Mouse (Mus musculus) embryo, embryonic 11 days (tissue): Measurements from ENCODE around the gene B3gnt4.
A peak's percentile ranks its signal among the peaks of the same experiment; 100 is the strongest.
"Not testable (repeated sequence)": the region's sequence is repeated elsewhere in the genome, so short reads cannot be mapped to it uniquely, and the experiment has no call there.

ENCODE experiments used
- DNase-seq: peaks from one replicate; pipeline ENCODE4 v3.0.0-alpha.2; 2015

B3gnt4 gene

DNA sequence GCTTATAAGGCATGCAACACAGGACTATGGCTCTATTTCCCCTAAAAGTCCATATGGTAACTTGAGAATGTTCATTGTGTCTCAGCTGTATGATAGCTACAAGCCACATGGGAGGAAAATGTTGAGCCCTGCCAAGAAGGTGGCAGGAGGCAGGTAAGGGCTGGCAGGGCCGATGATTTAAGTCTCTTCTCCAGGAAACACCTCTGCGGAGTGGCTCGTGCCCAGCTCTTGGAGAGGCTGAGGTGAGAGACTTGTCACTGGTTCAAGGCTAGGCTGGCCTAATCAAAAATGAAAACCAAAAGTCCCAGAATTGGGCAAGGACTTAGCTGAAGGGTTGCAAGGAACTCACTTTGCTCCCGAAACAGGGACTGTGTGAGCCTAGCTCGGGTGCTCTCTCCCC lies at the start of gene B3gnt4:
TSS of gene B3gnt4 (plus strand) at position 301 of the 400 bp plus-strand sequence.
- DNase-seq = no peak

DNA sequence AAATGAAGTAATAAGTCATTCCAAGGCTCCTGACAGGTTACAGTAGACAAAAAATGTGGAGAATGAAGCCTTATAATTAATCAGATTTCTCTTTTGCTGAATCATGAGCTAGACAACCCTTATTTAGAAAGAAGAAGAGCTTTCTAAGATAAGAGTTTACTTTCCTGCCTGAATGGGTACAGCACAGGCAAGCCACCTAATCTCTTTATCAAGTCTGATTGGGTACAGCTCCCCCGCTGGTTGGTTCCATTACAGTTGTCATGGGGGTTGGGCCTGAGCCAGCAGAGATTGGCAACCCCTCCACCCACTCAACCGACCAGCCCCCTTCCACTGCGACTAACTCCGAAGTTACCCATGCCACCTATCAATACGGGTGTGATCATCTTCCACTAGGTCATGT lies 48.8 kb upstream of the B3gnt4 start:
- DNase-seq = no peak

- DNase-seq = no peak
Measured at GRCm38 (mm10) chr5:123464638-123465037, 45.6 kb upstream of the B3gnt4 start.

DNA sequence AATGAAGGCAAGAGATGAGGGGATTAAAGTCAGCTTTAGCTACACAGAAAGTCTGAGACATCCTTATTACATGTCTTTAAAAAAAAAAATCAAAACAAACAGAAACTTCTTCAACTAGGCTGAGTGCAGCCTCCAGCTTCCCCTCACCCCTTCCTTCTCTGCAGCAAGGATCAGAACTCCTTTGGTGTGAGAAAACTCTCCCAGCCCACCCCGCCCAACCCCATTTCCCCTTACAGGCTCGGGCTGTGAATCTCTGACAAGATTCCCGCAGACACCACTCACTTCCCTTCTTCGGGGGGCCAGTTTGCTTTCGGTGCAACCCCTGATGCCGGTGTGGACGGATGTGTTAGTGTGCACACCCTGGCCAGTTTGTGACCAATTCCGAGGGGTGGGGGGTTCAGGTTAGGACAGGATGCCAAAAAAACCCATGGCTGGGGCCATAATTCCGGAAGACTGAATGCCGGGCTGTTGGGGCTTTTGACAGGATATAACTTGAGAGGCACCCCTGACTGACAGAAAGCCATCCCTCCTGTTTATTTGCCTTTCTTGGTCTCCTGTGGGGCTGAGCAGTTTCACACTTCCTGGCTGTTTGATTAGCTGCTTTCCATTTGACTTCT lies 39.4 kb upstream of the B3gnt4 start:
- peak; percentile 25 for DNase-seq

GRCm38 (mm10) chr5:123473817-123474216 lies 36.4 kb upstream of the B3gnt4 start:
- no peak for DNase-seq

- DNase-seq = no peak
Measured at GRCm38 (mm10) chr5:123487659-123488395, 22.4 kb upstream of the B3gnt4 start.

DNA sequence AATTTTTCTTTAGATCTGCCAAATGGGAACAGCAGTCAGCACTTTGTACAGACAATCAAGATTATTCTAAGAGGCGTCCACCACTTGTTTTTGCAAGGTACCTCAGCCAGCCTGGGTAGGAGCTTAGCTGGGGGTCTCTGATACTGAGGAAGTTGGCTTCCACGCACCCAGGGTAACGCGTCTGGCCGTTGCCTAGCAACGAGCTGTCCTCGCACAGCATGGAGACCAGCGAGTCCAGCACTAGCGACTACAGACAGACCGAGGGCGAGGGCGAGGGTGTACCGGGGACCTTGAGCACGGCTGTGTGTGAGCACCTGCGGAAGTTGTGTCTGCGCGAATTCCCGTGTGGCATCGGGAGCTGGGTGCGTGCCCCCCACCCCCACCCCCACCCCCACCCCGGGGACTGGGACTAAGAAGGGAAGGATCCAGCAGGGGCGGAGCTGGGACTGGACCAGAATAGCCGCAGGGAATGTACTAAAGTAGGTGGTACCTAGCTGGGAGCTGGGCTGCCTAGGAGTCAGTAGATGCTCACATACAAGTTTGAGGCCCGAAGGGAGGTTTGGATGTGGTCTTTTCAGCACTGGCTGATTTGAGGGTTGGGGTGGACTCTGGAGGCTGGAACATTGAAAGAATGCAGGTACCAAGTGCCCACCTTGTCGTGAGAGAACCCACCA lies 21.0 kb upstream of the B3gnt4 start, which contains the start of the genes Lrrc43 and Il31:
TSS of gene Lrrc43 (plus strand) at position 194 of the 674 bp plus-strand sequence.
TSS of gene Il31 (minus strand) at position 378 of the 674 bp plus-strand sequence.
- peak; percentile 77 for DNase-seq

DNA sequence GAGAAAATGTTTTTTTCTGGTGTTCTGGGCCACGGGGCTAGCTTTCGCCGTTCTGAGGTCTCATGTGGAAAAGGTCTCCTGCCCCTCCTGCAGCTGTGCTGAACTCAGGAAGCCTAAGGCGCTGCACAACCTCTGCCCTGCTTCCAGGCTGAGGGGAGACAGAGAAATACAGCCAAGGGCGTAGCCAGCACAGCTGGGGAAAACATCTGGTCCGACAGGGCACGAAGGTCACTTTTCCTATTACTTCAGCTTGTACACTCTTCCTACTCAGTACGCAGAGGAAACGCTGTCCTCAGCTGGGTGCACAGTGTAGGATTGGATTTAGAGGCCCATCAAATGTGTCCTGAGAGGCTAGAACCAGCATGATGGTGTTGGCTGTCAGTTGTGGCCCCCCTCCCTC lies 20.3 kb upstream of the B3gnt4 start:
- DNase-seq = peak; percentile 31

- DNase-seq = peak; percentile 20
Measured at GRCm38 (mm10) chr5:123499717-123500116, 10.5 kb upstream of the B3gnt4 start.

- no peak for DNase-seq
Measured at GRCm38 (mm10) chr5:123501973-123502372, 8.3 kb upstream of the B3gnt4 start.

DNA sequence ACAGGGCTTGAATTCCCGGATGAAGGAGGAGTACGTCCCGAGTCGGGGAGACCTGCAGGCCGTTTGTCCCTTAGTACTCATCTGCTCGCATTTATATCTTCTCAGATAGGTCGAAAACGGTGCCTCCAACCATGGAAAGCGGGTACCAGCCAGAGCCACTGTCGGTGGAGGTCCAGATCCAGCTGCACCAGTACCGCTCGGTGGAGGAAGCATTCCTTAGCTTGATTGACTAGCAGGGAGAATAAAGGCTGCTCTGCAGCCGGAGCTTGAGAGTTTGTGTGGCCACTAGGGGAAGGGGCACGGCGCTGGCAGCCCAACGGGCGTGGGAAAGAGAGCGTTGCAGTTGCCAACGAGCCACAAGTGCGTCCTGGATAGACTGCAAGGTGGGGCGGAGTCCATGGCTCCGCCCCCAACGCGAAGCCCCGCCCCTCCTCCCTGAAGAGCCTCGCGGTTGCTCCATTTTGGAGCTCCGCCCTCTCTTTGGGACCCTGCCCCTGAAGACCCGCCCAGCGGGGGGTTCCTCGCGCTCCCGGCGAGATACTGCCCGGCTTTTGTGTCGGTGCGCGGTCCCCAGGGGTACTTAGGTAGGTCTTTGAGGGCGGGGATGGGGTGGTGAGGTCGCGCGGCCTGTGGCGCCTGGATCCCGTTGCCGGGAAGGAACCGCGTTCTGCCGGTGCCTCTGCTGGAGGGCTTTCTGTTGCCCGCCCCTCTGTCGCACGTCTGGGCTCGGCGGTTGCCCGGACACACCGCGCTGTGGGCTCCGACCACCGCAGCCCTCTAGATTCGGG lies 2.1 kb upstream of the B3gnt4 start:
- peak; percentile 96 for DNase-seq

- DNase-seq = peak; percentile 41
Measured at GRCm38 (mm10) chr5:123508921-123509320, 1.3 kb upstream of the B3gnt4 start.

DNA sequence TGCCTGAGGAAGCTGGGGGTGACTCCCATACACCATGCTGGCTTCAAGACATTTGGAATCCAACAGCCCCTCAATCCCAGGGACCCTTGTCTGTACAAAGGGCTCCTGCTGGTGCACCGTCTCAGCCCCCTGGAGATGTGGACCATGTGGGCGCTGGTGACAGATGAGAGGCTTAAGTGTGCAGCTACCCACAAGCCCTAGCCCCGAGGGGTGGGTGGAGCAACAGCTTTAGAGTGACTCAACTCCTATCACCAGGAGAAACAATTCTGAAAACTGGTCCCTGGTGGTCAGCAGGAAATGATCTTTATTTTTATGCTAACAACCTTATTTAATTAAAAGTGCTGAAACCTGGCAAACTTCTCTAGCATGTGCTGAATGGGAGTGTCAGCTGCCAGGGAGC lies 1.2 kb downstream of the B3gnt4 start:
- DNase-seq = not testable (repeated sequence)

DNA sequence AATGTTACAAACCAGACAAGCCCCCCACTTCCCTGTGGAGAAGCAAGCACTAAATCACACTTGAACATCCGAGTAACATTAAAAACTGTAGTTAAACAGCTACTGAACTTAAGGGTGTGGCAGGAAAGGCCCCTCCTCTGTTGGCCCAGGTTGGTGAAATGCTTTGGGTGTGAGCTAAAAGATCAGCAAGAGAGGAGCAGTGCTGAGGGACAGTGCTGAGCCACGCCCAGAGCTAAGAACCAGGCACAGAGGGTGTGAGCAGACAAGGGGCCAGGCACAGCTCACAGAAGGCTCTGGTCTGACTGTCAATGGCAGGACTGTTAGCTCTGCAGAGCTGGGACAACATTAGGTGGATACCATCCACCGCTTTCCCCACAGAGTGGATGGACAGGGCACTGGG lies 1.8 kb downstream of the B3gnt4 start:
- DNase-seq = no peak

GRCm38 (mm10) chr5:123514871-123515270 lies 4.6 kb downstream of the B3gnt4 start:
- no peak for DNase-seq

DNA sequence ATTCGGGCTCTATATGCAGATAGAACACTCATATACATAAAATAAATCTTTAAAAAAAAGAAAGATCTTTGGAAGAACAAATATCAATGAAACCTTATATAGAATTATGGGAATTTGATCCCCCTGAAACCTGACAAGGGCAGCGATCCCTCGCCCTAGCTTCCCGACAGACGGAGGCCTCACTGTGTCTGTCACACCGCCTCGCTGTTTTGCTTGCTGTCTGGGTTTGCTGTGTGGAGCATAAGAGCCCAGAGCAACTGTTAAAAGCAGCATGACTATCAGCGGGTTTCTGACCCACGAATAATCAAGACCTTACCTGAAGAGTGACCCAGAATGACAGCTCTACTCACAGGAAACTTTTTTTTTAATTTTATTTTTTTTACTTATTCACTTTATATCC lies 10.4 kb downstream of the B3gnt4 start:
- no peak for DNase-seq

DNA sequence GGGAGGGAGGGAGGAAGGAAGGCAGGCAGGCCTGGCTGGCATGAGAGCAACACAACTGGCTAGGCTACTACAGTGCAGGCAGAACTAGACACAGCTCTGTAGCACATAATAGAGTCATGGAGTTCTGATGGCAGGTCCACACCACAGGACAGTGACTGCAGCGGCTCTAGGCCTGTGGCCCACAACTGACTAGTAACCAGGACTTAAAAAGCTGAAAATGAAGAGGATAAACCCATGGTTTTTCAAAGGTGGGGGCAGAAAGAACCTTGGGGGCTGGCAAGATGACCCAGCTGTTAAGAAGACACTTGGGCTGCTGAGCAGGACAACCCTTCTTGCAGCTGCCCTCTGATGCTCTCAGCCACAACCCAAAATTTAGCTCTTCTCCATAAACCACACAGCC lies 11.4 kb downstream of the B3gnt4 start:
- DNase-seq = no peak

DNA sequence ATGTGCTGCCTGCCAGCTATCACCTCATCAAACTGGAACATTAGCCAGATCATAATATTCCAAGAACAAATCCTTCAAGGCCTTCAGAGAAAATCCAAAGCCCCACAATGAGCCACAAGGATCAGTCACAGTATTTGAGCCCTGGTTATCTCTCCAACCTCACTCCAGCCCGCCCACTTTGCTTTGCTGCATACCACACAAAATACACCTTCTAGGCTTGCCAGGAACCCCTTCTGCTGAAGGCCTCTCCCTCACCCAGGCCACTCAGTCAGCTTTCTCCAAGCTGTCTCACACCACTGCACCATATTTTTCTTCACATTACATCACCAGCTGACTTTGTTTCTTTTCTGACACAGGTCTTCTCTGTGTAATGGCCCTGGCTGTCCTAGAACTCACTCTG lies 11.9 kb downstream of the B3gnt4 start:
- DNase-seq = no peak

DNA sequence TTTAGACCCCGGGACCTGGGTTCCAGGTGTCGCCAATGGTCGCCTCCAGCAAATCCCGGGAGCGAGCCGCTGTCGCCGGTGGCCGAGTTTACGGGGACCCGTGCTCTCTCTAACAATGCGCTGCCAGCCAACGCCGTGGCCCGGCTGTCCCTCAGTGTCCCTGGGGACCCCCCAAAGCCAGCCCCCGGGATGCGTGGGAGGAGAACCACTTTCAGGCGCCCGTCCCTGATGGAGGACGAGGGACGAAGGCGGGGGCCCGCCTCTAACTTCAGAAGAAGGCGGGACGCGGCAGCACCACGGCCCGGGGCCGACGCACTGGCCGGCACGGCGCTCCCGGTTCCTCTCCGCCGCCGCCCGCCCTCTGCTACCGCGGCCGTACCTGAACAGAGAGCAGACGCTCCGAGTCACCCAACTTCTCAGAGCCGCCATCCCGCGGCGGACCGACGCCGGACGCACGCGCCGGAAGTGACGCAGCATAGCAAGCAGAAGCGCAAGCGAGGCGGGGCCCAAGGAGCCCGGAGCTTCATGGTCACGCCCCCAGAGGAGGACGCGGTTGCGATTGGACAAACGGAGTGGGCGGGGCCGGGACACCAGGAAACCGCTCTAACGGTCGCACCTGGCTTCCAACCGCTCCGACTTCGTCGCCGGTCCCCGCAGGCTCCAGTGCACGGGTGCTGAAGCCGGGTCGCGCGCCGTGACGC lies 13.6 kb downstream of the B3gnt4 start, which contains the start of gene Diablo:
TSS of gene Diablo (minus strand) at position 485 of the 701 bp plus-strand sequence.
- peak; percentile 100 for DNase-seq

DNA sequence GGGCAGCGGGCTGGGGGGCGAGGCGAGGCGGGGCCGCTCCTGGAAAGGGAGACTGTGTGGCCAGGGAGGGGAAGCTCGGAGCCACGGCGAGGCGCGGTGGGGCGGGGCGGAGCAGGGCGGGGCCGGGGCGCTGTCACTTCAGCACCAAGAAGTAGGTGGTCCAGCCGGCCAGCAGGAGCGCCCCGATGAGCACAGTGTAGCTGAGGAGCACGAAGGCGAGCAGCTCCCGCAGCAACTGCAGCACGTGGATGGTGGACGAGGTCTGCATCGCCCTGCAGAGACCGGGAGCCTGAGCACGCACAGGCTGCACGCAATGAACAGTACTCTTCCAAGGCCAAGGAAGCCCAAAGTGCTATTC lies 14.1 kb downstream of the B3gnt4 start:
- DNase-seq = peak; percentile 89

DNA sequence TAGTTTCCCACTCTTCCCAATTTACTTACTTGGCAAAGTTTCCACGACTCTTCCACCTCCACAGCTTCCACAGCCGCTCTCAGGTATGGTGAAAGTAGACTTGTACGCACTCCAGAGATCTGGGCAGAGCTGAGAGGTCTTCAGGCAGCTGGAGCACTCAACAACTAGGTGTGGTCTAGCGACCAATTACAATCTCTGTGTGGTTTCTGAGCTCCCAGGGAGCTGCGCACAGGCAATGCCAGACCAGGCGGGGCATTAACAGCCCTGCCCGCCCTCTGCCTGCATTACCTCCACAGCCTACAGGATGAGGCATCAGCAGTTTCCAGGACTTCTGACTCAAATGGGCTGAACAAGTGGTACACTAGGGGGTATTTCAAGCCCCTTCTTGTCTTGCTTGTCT lies 15.0 kb downstream of the B3gnt4 start, which contains the start of gene Gm49027:
TSS of gene Gm49027 (minus strand) at position 208 of the 400 bp plus-strand sequence.
- no peak for DNase-seq

DNA sequence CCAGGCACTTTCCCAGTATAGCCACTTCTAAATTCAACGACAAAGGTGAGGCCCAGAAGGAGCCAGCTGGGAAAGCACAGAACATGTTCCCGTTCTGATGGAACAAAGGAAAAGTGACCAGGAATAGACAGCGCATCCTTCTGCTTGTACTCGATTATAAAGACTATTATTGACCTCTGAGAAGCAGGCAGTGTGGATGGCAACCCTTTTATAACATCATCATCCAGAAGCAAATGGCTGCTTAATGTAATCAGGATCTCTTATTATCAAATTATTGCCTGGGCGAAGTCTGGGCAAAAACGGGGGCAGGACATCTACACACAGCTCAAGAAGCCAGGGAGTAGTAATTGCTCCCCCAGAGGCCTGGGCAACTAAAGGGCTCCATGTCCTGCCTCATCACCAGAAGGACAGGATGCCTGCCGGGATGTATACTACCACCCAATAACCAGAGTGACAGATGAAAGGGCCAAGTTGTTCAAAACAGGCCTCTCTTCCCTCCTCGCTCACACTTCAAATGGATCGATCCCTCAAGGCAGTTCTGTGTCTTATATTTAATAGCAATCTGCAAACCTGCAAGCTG lies 15.7 kb downstream of the B3gnt4 start:
- DNase-seq = no peak
